Comparison of ENCODE assay signal across 8 mouse cellular contexts in the genomic region with DNA sequence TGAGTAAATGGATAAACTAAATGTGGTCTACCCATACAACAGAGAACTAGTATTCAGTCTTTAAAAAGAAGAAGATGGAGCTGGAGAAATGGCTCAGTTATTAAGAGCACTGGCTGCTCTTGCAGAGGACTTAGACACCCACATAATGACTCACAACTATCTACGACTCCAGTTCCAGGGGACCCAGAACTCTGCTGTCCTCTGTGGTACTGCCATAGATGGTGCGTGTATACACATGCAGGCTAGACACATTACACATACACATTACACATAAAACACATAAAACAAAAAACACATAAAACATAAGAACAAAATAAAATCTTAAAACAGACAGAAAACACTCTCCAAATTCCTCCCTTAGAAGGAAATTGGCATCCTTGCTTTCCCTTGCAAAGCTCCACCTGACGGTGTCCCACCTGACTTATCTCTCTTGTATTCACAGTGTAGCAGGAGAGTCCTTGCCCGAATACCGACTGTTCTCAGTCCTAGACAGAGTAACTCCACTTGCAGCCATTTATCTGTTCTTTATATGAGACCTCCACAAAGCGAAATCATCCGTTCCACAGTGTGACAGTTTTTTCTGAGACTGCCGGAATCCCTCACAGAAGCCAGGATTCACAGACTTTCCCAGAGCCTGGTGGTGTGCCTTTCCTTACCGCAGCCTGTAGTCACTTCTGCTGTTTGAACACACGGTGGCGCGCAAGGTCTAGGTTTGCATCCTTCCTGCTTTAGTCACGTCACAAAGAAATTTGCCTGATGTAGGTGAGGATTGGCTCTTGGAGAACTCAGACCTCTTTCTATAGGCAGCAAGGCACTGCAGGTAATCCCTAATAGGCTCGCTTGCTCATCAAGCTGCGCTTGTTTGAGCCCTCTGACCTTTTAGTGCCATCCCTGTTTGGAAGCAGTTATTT. TPM values are rescaled to one million over a fixed set of nuclear protein-coding genes. Genes with fewer than 3 reads are reported as not detected.
DNase-seq lines count a peak whose midpoint lies in the region; ATAC-seq and TF ChIP-seq lines count a peak whose summit lies in the region.

No protein-coding gene starts in this region.

- no peaks in the 10 kb centered on the region for H3K36me3 ChIP-seq in forebrain, postnatal 0 days (ENCODE audit: insufficient read depth)
- H3K36me3 ChIP-seq in hindbrain, embryonic 10.5 days, result no peaks in the 10 kb centered on the region
- H3K36me3 ChIP-seq in lung, embryonic 15.5 days, result no peaks in the 10 kb centered on the region

- ATAC-seq in forebrain, postnatal 0 days, result peak; percentile 97
- peak; percentile 73 for ATAC-seq in lung, embryonic 15.5 days (ENCODE audit: borderline replicate concordance, extremely low read depth, low FRiP score, low TSS enrichment)

- no peak overlapping the region for H3K27ac ChIP-seq in cerebellum, adult 2 months (ENCODE audit: insufficient read depth, low read length)
- no peak overlapping the region for H3K27ac ChIP-seq in forebrain, postnatal 0 days (ENCODE audit: low read depth, low read length)
- H3K27ac ChIP-seq in hindbrain, embryonic 10.5 days, result no peak overlapping the region
- H3K27ac ChIP-seq in lung, embryonic 15.5 days, result no peak overlapping the region

- no peaks in the 10 kb centered on the region for H3K27me3 ChIP-seq in cerebellum, adult 2 months (ENCODE audit: control insufficient read depth, insufficient read depth, low read length)
- H3K27me3 ChIP-seq in forebrain, postnatal 0 days (ENCODE audit: insufficient read depth, low read length), result no peaks in the 10 kb centered on the region
- no peaks in the 10 kb centered on the region for H3K27me3 ChIP-seq in hindbrain, embryonic 10.5 days (ENCODE audit: insufficient read depth, poor library complexity, severe bottlenecking)
- H3K27me3 ChIP-seq in lung, embryonic 15.5 days, result 0 out of 2 replicates have a peak, but pooled peaks cover 3% of the 10 kb centered on the region

- TF ChIP-seq POLR2A in cerebellum, adult 2 months (IDR thresholded peaks at IDR 0.05; ENCODE audit: borderline replicate concordance, insufficient read depth, low read length), result no peak

- H3K4me2 ChIP-seq in forebrain, postnatal 0 days (ENCODE audit: low read depth), result peak overlapping the region; percentile 37
- H3K4me2 ChIP-seq in lung, embryonic 15.5 days, result no peak overlapping the region

- peak; percentile 99 for TF ChIP-seq CTCF in cerebellum, adult 2 months (IDR thresholded peaks at IDR 0.05; ENCODE audit: borderline replicate concordance, insufficient read depth, low read depth, low read length)
- TF ChIP-seq CTCF in forebrain, postnatal 0 days (IDR thresholded peaks at IDR 0.05; ENCODE audit: low read depth), result peak; percentile 98

- no peaks in the 10 kb centered on the region for H3K9me3 ChIP-seq in forebrain, postnatal 0 days (ENCODE audit: low read length)
- no peaks in the 10 kb centered on the region for H3K9me3 ChIP-seq in hindbrain, embryonic 10.5 days
- H3K9me3 ChIP-seq in lung, embryonic 15.5 days, result no peaks in the 10 kb centered on the region

- H3K9ac ChIP-seq in forebrain, postnatal 0 days, result peak overlapping the region; percentile 33
- H3K9ac ChIP-seq in lung, embryonic 15.5 days, result no peak overlapping the region

- DNase-seq in MEL-GATA-1-ER (ENCODE audit: extremely low read depth, low read depth), result peak; percentile 80
- peak; percentile 84 to 86 for DNase-seq in cerebellum, adult 2 months
- peak; percentile 95 for DNase-seq in forebrain, postnatal 0 days
- DNase-seq in hindbrain, embryonic 10.5 days (ENCODE audit: low spot score), result peak; percentile 81
- DNase-seq in layer of hippocampus, adult 9-10 months (ENCODE audit: low spot score), result peak; percentile 67
- DNase-seq in ovary, postnatal 14 days (ENCODE audit: low spot score), result peak; percentile 68
- peak; percentile 24 to 78 for DNase-seq in thymus, postnatal 10 days (ENCODE audit: low spot score in 2 of 2)

- H3K4me3 ChIP-seq in cerebellum, adult 2 months (replicated peaks; ENCODE audit: insufficient read depth, low read depth, low read length), result no peak overlapping the region
- peak overlapping the region; percentile 27 for H3K4me3 ChIP-seq in forebrain, postnatal 0 days (ENCODE audit: low read depth, low read length)
- no peak overlapping the region for H3K4me3 ChIP-seq in hindbrain, embryonic 10.5 days
- H3K4me3 ChIP-seq in lung, embryonic 15.5 days, result no peak overlapping the region

- WGBS in cerebellum, adult 2 months, result 17% methylated on average over 15 of the region's 15 CpGs
- 22% methylated on average over 15 of the region's 15 CpGs for WGBS in forebrain, postnatal 0 days
- WGBS in hindbrain, embryonic 10.5 days, result 25% methylated on average over 15 of the region's 15 CpGs
- 22% methylated on average over 15 of the region's 15 CpGs for WGBS in lung, embryonic 15.5 days

- H3K4me1 ChIP-seq in cerebellum, adult 2 months (ENCODE audit: control insufficient read depth, insufficient read depth, low read length), result no peaks in the 10 kb centered on the region
- no peaks in the 10 kb centered on the region for H3K4me1 ChIP-seq in forebrain, postnatal 0 days (ENCODE audit: insufficient read depth)
- peaks cover 14% of the 10 kb centered on the region for H3K4me1 ChIP-seq in hindbrain, embryonic 10.5 days (replicated peaks)
- H3K4me1 ChIP-seq in lung, embryonic 15.5 days, result no peaks in the 10 kb centered on the region

RNA-seq across cellular contexts. Expression of a gene that starts 9.2 kb away (rescaled TPM):
- 16.9 and 19.0 TPM in 2 replicates for polyA plus RNA-seq in cerebellum, adult 2 months (2012; rRNA removed)
- 170 and 231 TPM in 2 replicates for total RNA-seq in forebrain, postnatal 0 days (2014; rRNA removed)
- 301 and 305 TPM in 2 replicates for polyA plus RNA-seq in forebrain, postnatal 0 days (2015; fragmentation: Nextera tagmentation; extraction: Ambion mirVana)
- polyA plus RNA-seq in hindbrain, embryonic 10.5 days (2016; fragmentation: Nextera tagmentation; extraction: Ambion mirVana), result 5.0 and 15.2 TPM in 2 replicates
- polyA plus RNA-seq in lung, embryonic 15.5 days (2015; fragmentation: Nextera tagmentation; extraction: Ambion mirVana), result 4.8 and 5.7 TPM in 2 replicates

RNA-seq across cellular contexts. Expression of a gene that starts 24.3 kb away (rescaled TPM):
- 1.1 and 1.4 TPM in 2 replicates for polyA plus RNA-seq in cerebellum, adult 2 months (2012; rRNA removed)
- total RNA-seq in forebrain, postnatal 0 days (2014; rRNA removed), result 0.62 and 2.2 TPM in 2 replicates
- 1.3 and 2.0 TPM in 2 replicates for polyA plus RNA-seq in forebrain, postnatal 0 days (2015; fragmentation: Nextera tagmentation; extraction: Ambion mirVana)
- 2.5 and 2.9 TPM in 2 replicates for polyA plus RNA-seq in hindbrain, embryonic 10.5 days (2016; fragmentation: Nextera tagmentation; extraction: Ambion mirVana)
- polyA plus RNA-seq in lung, embryonic 15.5 days (2015; fragmentation: Nextera tagmentation; extraction: Ambion mirVana), result 2.9 and 3.2 TPM in 2 replicates

RNA-seq across cellular contexts. Expression of a gene that starts 32.5 kb away (rescaled TPM):
- 5.4 and 9.5 TPM in 2 replicates for polyA plus RNA-seq in cerebellum, adult 2 months (2012; rRNA removed)
- 0.62 and 3.6 TPM in 2 replicates for total RNA-seq in forebrain, postnatal 0 days (2014; rRNA removed)
- polyA plus RNA-seq in forebrain, postnatal 0 days (2015; fragmentation: Nextera tagmentation; extraction: Ambion mirVana), result 0.89 and 1.2 TPM in 2 replicates
- polyA plus RNA-seq in hindbrain, embryonic 10.5 days (2016; fragmentation: Nextera tagmentation; extraction: Ambion mirVana), result 2.5 and 3.5 TPM in 2 replicates
- 79.8 and 114 TPM in 2 replicates for polyA plus RNA-seq in lung, embryonic 15.5 days (2015; fragmentation: Nextera tagmentation; extraction: Ambion mirVana)

RNA-seq across cellular contexts. Expression of a gene that starts 40.3 kb away (rescaled TPM):
- 2.9 and 6.7 TPM in 2 replicates for polyA plus RNA-seq in cerebellum, adult 2 months (2012; rRNA removed)
- 0.77 and 2.9 TPM in 2 replicates for total RNA-seq in forebrain, postnatal 0 days (2014; rRNA removed)
- polyA plus RNA-seq in forebrain, postnatal 0 days (2015; fragmentation: Nextera tagmentation; extraction: Ambion mirVana), result 3.4 and 3.9 TPM in 2 replicates
- 5.7 and 6.2 TPM in 2 replicates for polyA plus RNA-seq in hindbrain, embryonic 10.5 days (2016; fragmentation: Nextera tagmentation; extraction: Ambion mirVana)
- 13.4 and 23.1 TPM in 2 replicates for polyA plus RNA-seq in lung, embryonic 15.5 days (2015; fragmentation: Nextera tagmentation; extraction: Ambion mirVana)

RNA-seq across cellular contexts. Expression of a gene that starts 47.3 kb away (rescaled TPM):
- 1.4 TPM in 2 replicates for polyA plus RNA-seq in cerebellum, adult 2 months (2012; rRNA removed)
- 0.54 and 2.9 TPM in 2 replicates for total RNA-seq in forebrain, postnatal 0 days (2014; rRNA removed)
- 1.0 and 1.1 TPM in 2 replicates for polyA plus RNA-seq in forebrain, postnatal 0 days (2015; fragmentation: Nextera tagmentation; extraction: Ambion mirVana)
- not detected in 2 replicates for polyA plus RNA-seq in hindbrain, embryonic 10.5 days (2016; fragmentation: Nextera tagmentation; extraction: Ambion mirVana)
- polyA plus RNA-seq in lung, embryonic 15.5 days (2015; fragmentation: Nextera tagmentation; extraction: Ambion mirVana), result not detected in 2 replicates

Comparison
In these comparisons a context has a peak if more than half of its experiments do, and no peak if none do; other contexts are left out.
1. RNA of a gene that starts 9.2 kb away (polyA plus RNA-seq): 301 to 305 TPM in forebrain, postnatal 0 days; 16.9 to 19.0 TPM in cerebellum, adult 2 months, 5.0 to 15.2 TPM in hindbrain, embryonic 10.5 days and 4.8 to 5.7 TPM in lung, embryonic 15.5 days; every median in the first group is over 10 times any median in the second.
2. Peak in every context shown above with its lines, with median percentiles within 50 percentile points of each other: DNase-seq.